Mouse (Mus musculus): ENCODE data around the gene Iqgap2. TPM values are rescaled to one million over a fixed set of nuclear protein-coding genes. Genes with fewer than 3 reads are reported as not detected.

Iqgap2 gene
- polyA plus RNA-seq, 1 experiment: 8.9 TPM

- Histone ChIP-seq H3K27ac (ENCODE audit: insufficient read depth, low read length) (no peak overlapping the region), H3K4me1 (ENCODE audit: control insufficient read depth, insufficient read depth, low read length) (no peaks in the 10 kb centered on the region), H3K4me3 (ENCODE audit: insufficient read depth, low read length) (no peak overlapping the region)
- TF ChIP-seq CTCF (IDR thresholded peaks at IDR 0.05; ENCODE audit: extremely low read depth, insufficient read depth, low read length) (no peak), POLR2A (IDR thresholded peaks at IDR 0.05; ENCODE audit: extremely low read depth, insufficient read depth, low read length) (no peak)
These were observed 203.1 kb downstream of the Iqgap2 start for GRCm38 (mm10) chr13:95688576-95688975.

GRCm38 (mm10) chr13:95685736-95686135 lies 206.0 kb downstream of the Iqgap2 start:
- no peaks in the 10 kb centered on the region for H3K4me1 ChIP-seq (ENCODE audit: control insufficient read depth, insufficient read depth, low read length)
- TF ChIP-seq POLR2A (IDR thresholded peaks at IDR 0.05; ENCODE audit: extremely low read depth, insufficient read depth, low read length): no peak
- H3K4me3 ChIP-seq (ENCODE audit: insufficient read depth, low read length): no peak overlapping the region
- H3K27ac ChIP-seq (ENCODE audit: insufficient read depth, low read length): no peak overlapping the region

- TF ChIP-seq POLR2A (IDR thresholded peaks at IDR 0.05; ENCODE audit: extremely low read depth, insufficient read depth, low read length): no peak
- TF ChIP-seq CTCF (IDR thresholded peaks at IDR 0.05; ENCODE audit: extremely low read depth, insufficient read depth, low read length): no peak
- Histone ChIP-seq H3K4me3 (ENCODE audit: insufficient read depth, low read length) (no peak overlapping the region), H3K4me1 (ENCODE audit: control insufficient read depth, insufficient read depth, low read length) (no peaks in the 10 kb centered on the region), H3K27ac (ENCODE audit: insufficient read depth, low read length) (no peak overlapping the region)
These were observed 207.0 kb downstream of the Iqgap2 start for GRCm38 (mm10) chr13:95684656-95685244.

GRCm38 (mm10) chr13:95679491-95679941 lies 212.2 kb downstream of the Iqgap2 start:
- Histone ChIP-seq H3K4me1 (ENCODE audit: control insufficient read depth, insufficient read depth, low read length) (no peaks in the 10 kb centered on the region), H3K27ac (ENCODE audit: insufficient read depth, low read length) (no peak overlapping the region), H3K4me3 (ENCODE audit: insufficient read depth, low read length) (no peak overlapping the region)
- TF ChIP-seq POLR2A (IDR thresholded peaks at IDR 0.05; ENCODE audit: extremely low read depth, insufficient read depth, low read length) (no peak), CTCF (IDR thresholded peaks at IDR 0.05; ENCODE audit: extremely low read depth, insufficient read depth, low read length) (no peak)

- TF ChIP-seq CTCF (IDR thresholded peaks at IDR 0.05; ENCODE audit: extremely low read depth, insufficient read depth, low read length): no peak
- TF ChIP-seq POLR2A (IDR thresholded peaks at IDR 0.05; ENCODE audit: extremely low read depth, insufficient read depth, low read length): no peak
- Histone ChIP-seq H3K4me3 (ENCODE audit: insufficient read depth, low read length) (no peak overlapping the region), H3K27ac (ENCODE audit: insufficient read depth, low read length) (no peak overlapping the region), H3K4me1 (ENCODE audit: control insufficient read depth, insufficient read depth, low read length) (no peaks in the 10 kb centered on the region)
These were observed 212.6 kb downstream of the Iqgap2 start for GRCm38 (mm10) chr13:95679078-95679477.

- Histone ChIP-seq H3K4me1 (ENCODE audit: control insufficient read depth, insufficient read depth, low read length) (no peaks in the 10 kb centered on the region), H3K4me3 (ENCODE audit: insufficient read depth, low read length) (no peak overlapping the region)
- TF ChIP-seq POLR2A (IDR thresholded peaks at IDR 0.05; ENCODE audit: extremely low read depth, insufficient read depth, low read length): no peak
These were observed 219.3 kb downstream of the Iqgap2 start for GRCm38 (mm10) chr13:95672372-95672771.

GRCm38 (mm10) chr13:95671108-95671897 lies 220.4 kb downstream of the Iqgap2 start:
- H3K4me1 ChIP-seq (ENCODE audit: control insufficient read depth, insufficient read depth, low read length): no peaks in the 10 kb centered on the region
- no peak overlapping the region for H3K27ac ChIP-seq (ENCODE audit: insufficient read depth, low read length)
- no peak overlapping the region for H3K4me3 ChIP-seq (ENCODE audit: insufficient read depth, low read length)
- no peak for TF ChIP-seq CTCF (IDR thresholded peaks at IDR 0.05; ENCODE audit: extremely low read depth, insufficient read depth, low read length)

More at GRCm38 (mm10) chr13:95672372-95672771, 219.3 kb downstream of the Iqgap2 start:
- H3K27ac ChIP-seq (ENCODE audit: insufficient read depth, low read length): no peak overlapping the region

- no peak for TF ChIP-seq POLR2A (IDR thresholded peaks at IDR 0.05; ENCODE audit: extremely low read depth, insufficient read depth, low read length)
- TF ChIP-seq CTCF (IDR thresholded peaks at IDR 0.05; ENCODE audit: extremely low read depth, insufficient read depth, low read length): no peak
- Histone ChIP-seq H3K4me1 (ENCODE audit: control insufficient read depth, insufficient read depth, low read length) (no peaks in the 10 kb centered on the region), H3K27ac (ENCODE audit: insufficient read depth, low read length) (no peak overlapping the region), H3K4me3 (ENCODE audit: insufficient read depth, low read length) (no peak overlapping the region)
These were observed 221.2 kb downstream of the Iqgap2 start for GRCm38 (mm10) chr13:95670534-95670933.

GRCm38 (mm10) chr13:95667260-95667659 lies 224.5 kb downstream of the Iqgap2 start:
- H3K4me3 ChIP-seq (ENCODE audit: insufficient read depth, low read length): no peak overlapping the region
- no peaks in the 10 kb centered on the region for H3K4me1 ChIP-seq (ENCODE audit: control insufficient read depth, insufficient read depth, low read length)
- TF ChIP-seq POLR2A (IDR thresholded peaks at IDR 0.05; ENCODE audit: extremely low read depth, insufficient read depth, low read length): no peak
- peak; percentile 28; the same call in 1 of the 2 replicates for TF ChIP-seq CTCF (IDR thresholded peaks at IDR 0.05; ENCODE audit: extremely low read depth, insufficient read depth, low read length)
- H3K27ac ChIP-seq (ENCODE audit: insufficient read depth, low read length): no peak overlapping the region

All from cortical plate, adult 2 months (tissue).